Mouse (Mus musculus) stomach, embryonic 16.5 days (tissue): ENCODE measurements around the gene Rpl10a. TPM values are rescaled to one million over a fixed set of nuclear protein-coding genes. Genes with fewer than 3 reads are reported as not detected.

Experiments
- polyA plus RNA-seq: library from polyadenylated mRNA; unstranded; fragments of >200 nt; fragmentation: Nextera tagmentation; extraction: Ambion mirVana; gene quantifications from 2 replicates; pipeline ENCODE4 v1.2.1, GENCODE M21; 2015

Rpl10a gene
- polyA plus RNA-seq, 1 experiment from 2014 or later: 564 TPM

Other genes starting within 250 kb of the Rpl10a start
- 1.1 and 1.9 TPM in 2 replicates for gene Tcp11, start 247.8 kb upstream of the Rpl10a start, polyA plus RNA-seq
- 1.3 and 2.5 TPM in 2 replicates for gene Scube3, start 186.3 kb upstream of the Rpl10a start, polyA plus RNA-seq
- gene Zfp523, start 151.3 kb upstream of the Rpl10a start, polyA plus RNA-seq: 26.0 and 27.5 TPM in 2 replicates
- 8.5 and 8.8 TPM in 2 replicates for gene Def6, start 120.7 kb upstream of the Rpl10a start, polyA plus RNA-seq
- 2.8 and 3.0 TPM in 2 replicates for gene Ppard, start 95.8 kb upstream of the Rpl10a start, polyA plus RNA-seq
- 19.0 and 20.4 TPM in 2 replicates for gene Fance, start 15.0 kb upstream of the Rpl10a start, polyA plus RNA-seq
- gene Tead3, start 22.3 kb downstream of the Rpl10a start, polyA plus RNA-seq: 11.8 and 12.3 TPM in 2 replicates
- 4.6 and 5.4 TPM in 2 replicates for gene Tulp1, start 36.8 kb downstream of the Rpl10a start, polyA plus RNA-seq
- gene Fkbp5, start 189.1 kb downstream of the Rpl10a start, polyA plus RNA-seq: 25.5 and 27.1 TPM in 2 replicates
- not detected in 2 replicates for gene Armc12, start 202.3 kb downstream of the Rpl10a start, polyA plus RNA-seq
- gene Clpsl2, start 220.9 kb downstream of the Rpl10a start, polyA plus RNA-seq: not detected in 2 replicates
- gene Clps, start 232.3 kb downstream of the Rpl10a start, polyA plus RNA-seq: 3,124 and 3,837 TPM in 2 replicates
- gene Lhfpl5, start 247.2 kb downstream of the Rpl10a start, polyA plus RNA-seq: 0.82 and 0.87 TPM in 2 replicates